ENCODE assay signal across 8 mouse cellular contexts in the genomic region with DNA sequence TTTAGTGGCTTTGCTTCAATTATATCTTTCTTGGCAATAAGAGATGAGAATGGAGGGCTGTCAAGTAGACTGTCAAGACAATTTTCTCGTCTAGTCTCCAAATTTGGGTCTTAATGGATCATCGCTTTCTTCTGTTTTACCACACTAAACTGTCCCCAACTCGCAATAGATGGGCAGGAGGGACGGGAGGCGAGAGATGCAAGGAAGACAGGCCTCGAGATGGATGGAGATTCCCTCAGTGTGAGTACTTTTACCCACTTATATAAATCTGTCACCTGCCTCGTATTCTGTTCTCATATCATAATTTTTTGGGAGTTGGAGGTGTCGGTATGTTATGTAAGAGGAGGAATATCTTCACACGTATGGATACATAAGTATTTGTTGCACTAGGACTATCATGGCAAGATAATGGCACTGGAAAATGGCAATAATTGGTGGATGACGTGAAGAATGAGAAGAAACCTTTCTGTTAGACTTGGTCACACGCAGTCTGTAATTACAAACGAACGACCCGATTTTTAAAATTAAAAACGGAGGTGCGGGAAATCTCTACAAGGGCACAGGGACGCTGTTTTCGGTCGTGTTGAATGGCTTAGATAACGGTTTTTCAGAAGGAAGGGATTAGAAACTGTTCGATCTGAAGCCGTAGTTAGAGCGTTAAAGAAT. TPM values are rescaled to one million over a fixed set of nuclear protein-coding genes. Genes with fewer than 3 reads are reported as not detected.
DNase-seq lines count a peak whose midpoint lies in the region; ATAC-seq and TF ChIP-seq lines count a peak whose summit lies in the region.

No protein-coding gene starts in this region.

- peak overlapping the region; percentile 62 for H3K9ac ChIP-seq in limb, embryonic 13.5 days
- 0 out of 2 replicates have a peak overlapping the region, but pooled peaks have one; percentile 14 for H3K9ac ChIP-seq in stomach, postnatal 0 days (ENCODE audit: low read length)

- TF ChIP-seq CTCF in cerebellum, adult 2 months (IDR thresholded peaks at IDR 0.05; ENCODE audit: borderline replicate concordance, insufficient read depth, low read depth, low read length) = no peak
- TF ChIP-seq CTCF in thymus, adult 2 months (IDR thresholded peaks at IDR 0.05; ENCODE audit: borderline replicate concordance, control insufficient read depth, extremely low read depth, insufficient read depth, low read length, poor library complexity) = no peak
- no peak for TF ChIP-seq CTCF in stomach, postnatal 0 days (IDR thresholded peaks at IDR 0.05; ENCODE audit: low read depth)

- H3K27me3 ChIP-seq in cerebellum, adult 2 months (ENCODE audit: control insufficient read depth, insufficient read depth, low read length) = no peaks in the 10 kb centered on the region
- no peaks in the 10 kb centered on the region for H3K27me3 ChIP-seq in thymus, adult 2 months (ENCODE audit: control insufficient read depth, insufficient read depth, low read length)
- H3K27me3 ChIP-seq in limb, embryonic 13.5 days = 0 out of 2 replicates have a peak, but pooled peaks cover 10% of the 10 kb centered on the region
- H3K27me3 ChIP-seq in stomach, postnatal 0 days (ENCODE audit: control insufficient read depth, insufficient read depth, low read length) = no peaks in the 10 kb centered on the region

- H3K4me2 ChIP-seq in limb, embryonic 13.5 days (replicated peaks) = peak overlapping the region; percentile 57
- H3K4me2 ChIP-seq in stomach, postnatal 0 days (replicated peaks; ENCODE audit: low read depth) = peak overlapping the region; percentile 45

- H3K27ac ChIP-seq in cerebellum, adult 2 months (ENCODE audit: insufficient read depth, low read length) = peak overlapping the region; percentile 39
- H3K27ac ChIP-seq in thymus, adult 2 months (ENCODE audit: control insufficient read depth, insufficient read depth, low read length) = no peak overlapping the region
- H3K27ac ChIP-seq in limb, embryonic 13.5 days = no peak overlapping the region
- no peak overlapping the region for H3K27ac ChIP-seq in stomach, postnatal 0 days (replicated peaks)

- H3K4me3 ChIP-seq in cerebellum, adult 2 months (replicated peaks; ENCODE audit: insufficient read depth, low read depth, low read length) = peak overlapping the region; percentile 47
- H3K4me3 ChIP-seq in thymus, adult 2 months (ENCODE audit: control insufficient read depth, insufficient read depth, low read length) = peak overlapping the region; percentile 30; the same call in 1 of the 2 replicates
- peak overlapping the region; percentile 62 for H3K4me3 ChIP-seq in limb, embryonic 13.5 days
- peak overlapping the region; percentile 35 for H3K4me3 ChIP-seq in stomach, postnatal 0 days (ENCODE audit: low read depth, low read length)

- no peak for TF ChIP-seq EP300 in stomach, postnatal 0 days (optimal IDR thresholded peaks at IDR 0.05)

- intact Hi-C loops in left cerebral cortex, postnatal 10 days (cut with DNase I) = loop anchor here (5.0 kb wide), 2 partner anchors 182 to 238 kb away; a partner anchor contains a TSS

- WGBS in cerebellum, adult 2 months = 7% methylated on average over 23 of the region's 23 CpGs
- WGBS in thymus, adult 2 months = 32% methylated on average over 23 of the region's 23 CpGs
- WGBS in limb, embryonic 13.5 days = 22% methylated on average over 23 of the region's 23 CpGs
- 22% methylated on average over 23 of the region's 23 CpGs for WGBS in stomach, postnatal 0 days

- H3K36me3 ChIP-seq in thymus, adult 2 months (ENCODE audit: control insufficient read depth, insufficient read depth, low read length) = no peaks in the 10 kb centered on the region
- H3K36me3 ChIP-seq in limb, embryonic 13.5 days = no peaks in the 10 kb centered on the region
- H3K36me3 ChIP-seq in stomach, postnatal 0 days (ENCODE audit: control insufficient read depth, insufficient read depth, low read length) = no peaks in the 10 kb centered on the region

- no peak for ATAC-seq in limb, embryonic 13.5 days (ENCODE audit: low FRiP score, low read depth)
- no peak for ATAC-seq in stomach, postnatal 0 days (ENCODE audit: low FRiP score, low TSS enrichment)
- ATAC-seq in inflammation-experienced regulatory T-cells, adult 6 months = no peak

- no peak for TF ChIP-seq POLR2A in cerebellum, adult 2 months (IDR thresholded peaks at IDR 0.05; ENCODE audit: borderline replicate concordance, insufficient read depth, low read length)
- no peak for TF ChIP-seq POLR2A in thymus, adult 2 months (IDR thresholded peaks at IDR 0.05; ENCODE audit: control insufficient read depth, extremely low read depth, insufficient read depth, low read length, poor library complexity)

- H3K4me1 ChIP-seq in cerebellum, adult 2 months (ENCODE audit: control insufficient read depth, insufficient read depth, low read length) = peaks cover 4% of the 10 kb centered on the region
- H3K4me1 ChIP-seq in thymus, adult 2 months (replicated peaks; ENCODE audit: control insufficient read depth, insufficient read depth, low read length) = peaks cover 13% of the 10 kb centered on the region
- peaks cover 8% of the 10 kb centered on the region; the same call in 1 of the 2 replicates for H3K4me1 ChIP-seq in limb, embryonic 13.5 days
- H3K4me1 ChIP-seq in stomach, postnatal 0 days (replicated peaks; ENCODE audit: control insufficient read depth, insufficient read depth) = no peaks in the 10 kb centered on the region

- no peaks in the 10 kb centered on the region for H3K9me3 ChIP-seq in limb, embryonic 13.5 days
- no peaks in the 10 kb centered on the region for H3K9me3 ChIP-seq in stomach, postnatal 0 days (ENCODE audit: control insufficient read depth, low read length)

- DNase-seq in cerebellum, adult 2 months = peak; percentile 50 to 51
- DNase-seq in cerebellum, adult 11 months = no peak
- no peak for DNase-seq in thymus, adult 2 months
- DNase-seq in thymus, postnatal 4 days = no peak
- no peak for DNase-seq in stomach, postnatal 0 days (ENCODE audit: low spot score)
- DNase-seq in left cerebral cortex, postnatal 10 days (ENCODE audit: extremely low spot score in 1 of 2, low spot score in 2 of 2) = no peak

RNA-seq across cellular contexts. Expression of a gene that starts 5.8 kb away (rescaled TPM):
- 344 and 410 TPM in 2 replicates for polyA plus RNA-seq in cerebellum, adult 2 months (2012; rRNA removed)
- 36.3 and 41.9 TPM in 2 replicates for polyA plus RNA-seq in thymus, adult 2 months (2012; rRNA removed)
- 4.2 and 6.0 TPM in 2 replicates for polyA plus RNA-seq in limb, embryonic 13.5 days (2015; fragmentation: Nextera tagmentation; extraction: Ambion mirVana)
- polyA plus RNA-seq in stomach, postnatal 0 days (2015; fragmentation: Nextera tagmentation; extraction: Ambion mirVana) = 1.6 and 1.7 TPM in 2 replicates
- under 1 TPM in 1 of 3 experiments, not detected in 2; 0.39 TPM for polyA plus RNA-seq in inflammation-experienced regulatory T-cells, adult 6 months (2017; shearing (Covaris generic))
- total RNA-seq in left cerebral cortex, postnatal 10 days (2021) = 10 to 100 TPM; 64.8 to 72.7 TPM

RNA-seq across cellular contexts. Expression of a gene that starts 51.5 kb away (rescaled TPM):
- 0.10 and 0.43 TPM in 2 replicates for polyA plus RNA-seq in cerebellum, adult 2 months (2012; rRNA removed)
- 22.9 and 28.7 TPM in 2 replicates for polyA plus RNA-seq in thymus, adult 2 months (2012; rRNA removed)
- 0.15 and 0.29 TPM in 2 replicates for polyA plus RNA-seq in limb, embryonic 13.5 days (2015; fragmentation: Nextera tagmentation; extraction: Ambion mirVana)
- 10.6 and 12.9 TPM in 2 replicates for polyA plus RNA-seq in stomach, postnatal 0 days (2015; fragmentation: Nextera tagmentation; extraction: Ambion mirVana)
- polyA plus RNA-seq in inflammation-experienced regulatory T-cells, adult 6 months (2017; shearing (Covaris generic)) = 100 to 1,000 TPM in 2 of 3 experiments, 10 to 100 TPM in 1; 66.9 to 135 (median 110) TPM
- total RNA-seq in left cerebral cortex, postnatal 10 days (2021) = under 1 TPM; 0.24 to 0.32 TPM

RNA-seq across cellular contexts. Expression of a gene that starts 59.3 kb away (rescaled TPM):
- polyA plus RNA-seq in cerebellum, adult 2 months (2012; rRNA removed) = 0.05 TPM in 2 replicates
- 0.26 and 0.42 TPM in 2 replicates for polyA plus RNA-seq in thymus, adult 2 months (2012; rRNA removed)
- polyA plus RNA-seq in limb, embryonic 13.5 days (2015; fragmentation: Nextera tagmentation; extraction: Ambion mirVana) = 0.74 and 0.87 TPM in 2 replicates
- 3.5 and 4.3 TPM in 2 replicates for polyA plus RNA-seq in stomach, postnatal 0 days (2015; fragmentation: Nextera tagmentation; extraction: Ambion mirVana)
- polyA plus RNA-seq in inflammation-experienced regulatory T-cells, adult 6 months (2017; shearing (Covaris generic)) = not detected
- under 1 TPM; 0.15 to 0.26 TPM for total RNA-seq in left cerebral cortex, postnatal 10 days (2021)

Comparison
In these comparisons a context has a peak if more than half of its experiments do, and no peak if none do; other contexts are left out.
1. DNase-seq: peak in cerebellum, adult 2 months (2 of 2); none in cerebellum, adult 11 months (single experiment), thymus, adult 2 months (single experiment), thymus, postnatal 4 days (single experiment), stomach, postnatal 0 days (single experiment) and left cerebral cortex, postnatal 10 days (0 of 2).
2. Peak in every context shown above with its lines, with median percentiles within 50 percentile points of each other: H3K4me3 ChIP-seq.